Mouse (Mus musculus) thymus, adult 2 months (tissue): Measurements from ENCODE around the gene H2-M10.6. TPM values are rescaled to one million over a fixed set of nuclear protein-coding genes. Genes with fewer than 3 reads are reported as not detected.

Source experiments
- DNase-seq: peaks from one replicate; pipeline ENCODE4 v3.0.0; 2021
- H3K27ac ChIP-seq: fragments of 200-500 bp; 2 replicates; pipeline ENCODE4 v1.5.1; 2012; ENCODE audit warnings: low read length, control low read depth; ENCODE audit not compliant: control insufficient read depth, insufficient read depth
- H3K27me3 ChIP-seq: fragments of 200-500 bp; 2 replicates; pipeline ENCODE4 v1.6.1; 2012; ENCODE audit warnings: mild to moderate bottlenecking, low read length, moderate library complexity, mixed read lengths; ENCODE audit not compliant: control insufficient read depth, insufficient read depth
- H3K36me3 ChIP-seq: fragments of 200-500 bp; 2 replicates; pipeline ENCODE4 v1.6.1; 2012; ENCODE audit warnings: mild to moderate bottlenecking, low read length, moderate library complexity; ENCODE audit not compliant: control insufficient read depth, insufficient read depth
- H3K4me1 ChIP-seq: fragments of 200-500 bp; replicated peaks from 2 replicates; pipeline ENCODE4 v1.6.1; 2012; ENCODE audit warnings: low read length; ENCODE audit not compliant: control insufficient read depth, insufficient read depth
- H3K4me3 ChIP-seq: fragments of 200-500 bp; 2 replicates; pipeline ENCODE4 v1.5.1; 2012; ENCODE audit warnings: mild to moderate bottlenecking, low read length, control low read depth, moderate library complexity; ENCODE audit not compliant: control insufficient read depth, insufficient read depth
- CTCF ChIP-seq: fragments of 200-500 bp; IDR thresholded peaks from 2 replicates; pipeline ENCODE4 v1.5.1; 2012; ENCODE audit warnings: mild to moderate bottlenecking, control low read depth, low read length, moderate library complexity, borderline replicate concordance; ENCODE audit not compliant: control insufficient read depth, poor library complexity, insufficient read depth; ENCODE audit errors: extremely low read depth
- POLR2A ChIP-seq: fragments of 200-500 bp; IDR thresholded peaks from 2 replicates; pipeline ENCODE4 v1.6.1; 2012; ENCODE audit warnings: mild to moderate bottlenecking, low read length, control low read depth, moderate library complexity; ENCODE audit not compliant: control insufficient read depth, poor library complexity, insufficient read depth; ENCODE audit errors: extremely low read depth
- WGBS: fragments of 180-500 bp; shearing (Covaris S2); methylation state at CpG from one replicate; pipeline ENCODE4 v1.1.7; 2018; 5-methylcytosine and 5-hydroxymethylcytosine counted together
- polyA plus RNA-seq: library from polyadenylated mRNA; depleted of rRNA; stranded (reverse); fragments of >200 nt; gene quantifications from 2 replicates; pipeline ENCODE4 v1.2.3, GENCODE M21; 2012; rRNA removed

The H2-M10.6 gene
- polyA plus RNA-seq, 1 experiment = not detected

DNA sequence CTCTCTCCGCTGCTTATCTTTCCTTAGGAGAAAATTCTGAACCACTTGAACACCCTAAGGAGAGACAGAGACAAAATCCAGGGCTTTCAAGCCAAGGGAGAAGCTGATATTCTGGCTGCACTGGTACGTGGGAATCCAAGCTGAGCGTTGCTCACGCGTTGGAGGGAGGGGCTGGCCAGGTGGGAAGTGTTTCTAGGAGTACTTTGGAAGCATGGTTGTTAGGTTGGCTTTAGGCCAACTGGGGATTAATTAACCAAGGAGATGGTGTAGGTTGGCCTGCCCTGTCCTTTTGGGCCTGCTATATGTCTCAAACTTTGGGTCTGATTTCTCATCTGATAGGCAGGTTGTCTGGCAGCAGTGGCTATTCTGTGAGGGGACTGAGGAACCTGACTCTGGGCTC is 39.2 kb downstream of the H2-M10.6 start:
- Histone ChIP-seq H3K27ac (no peak overlapping the region), H3K36me3 (no peaks in the 10 kb centered on the region), H3K27me3 (no peaks in the 10 kb centered on the region), H3K4me3 (no peak overlapping the region), H3K4me1 (no peaks in the 10 kb centered on the region)
- TF ChIP-seq CTCF (no peak), POLR2A (no peak)
- no peak for DNase-seq
- 95% methylated on average over 5 of the region's 5 CpGs for WGBS

DNA sequence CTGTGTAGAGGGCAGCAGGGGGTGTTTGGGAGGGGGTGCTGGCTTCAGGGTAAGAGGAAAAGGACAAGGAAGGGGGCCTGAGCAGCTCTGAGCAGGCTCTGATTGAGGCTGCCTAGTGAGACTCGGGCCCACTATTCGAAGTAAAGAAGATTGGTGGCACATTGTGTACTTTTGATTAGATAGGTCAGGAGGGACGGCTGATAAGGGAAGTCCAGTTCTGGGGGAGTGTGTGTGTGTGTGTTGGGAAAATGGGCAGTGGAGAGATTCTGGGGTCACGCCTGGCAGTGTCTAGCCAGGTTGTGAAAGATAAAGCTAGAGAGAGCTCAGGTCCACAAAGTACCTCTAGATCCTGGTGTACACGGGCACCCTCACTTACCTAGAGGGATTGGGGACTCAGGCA is 39.7 kb downstream of the H2-M10.6 start:
- H3K36me3 ChIP-seq = no peaks in the 10 kb centered on the region
- no peak for TF ChIP-seq POLR2A
- no peak for TF ChIP-seq CTCF

DNA sequence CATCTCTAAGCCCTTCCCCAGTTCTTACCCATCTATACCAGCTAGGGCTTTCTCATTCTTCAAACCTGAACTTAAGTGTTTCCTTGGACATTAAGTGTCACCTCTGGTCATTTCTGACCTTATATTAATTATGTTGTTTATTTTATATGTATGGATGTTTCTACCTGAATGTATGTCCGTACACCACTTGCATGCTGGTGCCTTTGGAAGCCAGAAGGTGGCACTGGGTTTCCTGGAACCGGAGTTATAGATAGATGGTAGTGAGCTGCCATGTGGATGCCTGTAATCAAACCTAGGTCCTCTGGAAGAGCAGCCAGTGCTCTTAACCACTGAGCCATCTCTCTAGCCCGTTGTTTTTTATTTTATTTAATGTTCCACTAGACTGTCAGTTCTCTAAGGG is 43.5 kb downstream of the H2-M10.6 start:
- Histone ChIP-seq H3K36me3 (no peaks in the 10 kb centered on the region), H3K27ac (no peak overlapping the region), H3K4me1 (no peaks in the 10 kb centered on the region), H3K4me3 (no peak overlapping the region), H3K27me3 (no peaks in the 10 kb centered on the region)
- DNase-seq = no peak
- WGBS = 97% methylated on average over 3 of the region's 3 CpGs
- TF ChIP-seq CTCF (no peak), POLR2A (no peak)

More for the DNA sequence above, 39.7 kb downstream of the H2-M10.6 start:
- 88% methylated on average over 5 of the region's 5 CpGs for WGBS
- Histone ChIP-seq H3K4me3 (no peak overlapping the region), H3K4me1 (no peaks in the 10 kb centered on the region), H3K27ac (no peak overlapping the region), H3K27me3 (no peaks in the 10 kb centered on the region)
- DNase-seq = no peak

DNA sequence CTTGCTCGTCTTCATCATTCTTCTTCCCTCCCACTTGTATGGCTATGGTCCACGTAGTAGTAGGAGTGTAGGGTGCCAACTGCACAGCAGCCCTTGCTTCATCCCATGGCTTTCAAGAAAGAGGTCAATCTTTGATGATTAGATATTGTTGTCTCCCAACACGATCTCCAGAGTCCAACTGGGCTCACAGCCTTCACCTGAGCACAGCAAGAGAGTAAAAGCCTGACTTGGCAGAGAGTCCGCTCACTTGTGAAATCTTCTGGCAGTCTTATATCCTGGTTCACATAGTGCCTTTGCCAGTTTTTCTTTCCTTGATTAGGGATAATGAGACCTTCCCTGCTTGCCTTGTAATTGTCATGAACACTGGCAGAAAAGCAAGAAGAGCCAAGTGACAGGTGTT is 44.3 kb downstream of the H2-M10.6 start:
- Histone ChIP-seq H3K36me3 (no peaks in the 10 kb centered on the region), H3K4me3 (no peak overlapping the region), H3K27me3 (no peaks in the 10 kb centered on the region), H3K27ac (no peak overlapping the region), H3K4me1 (no peaks in the 10 kb centered on the region)
- no peak for TF ChIP-seq CTCF
- no peak for TF ChIP-seq POLR2A
- no peak for DNase-seq
- 98% methylated on average over 4 of the region's 4 CpGs for WGBS

DNA sequence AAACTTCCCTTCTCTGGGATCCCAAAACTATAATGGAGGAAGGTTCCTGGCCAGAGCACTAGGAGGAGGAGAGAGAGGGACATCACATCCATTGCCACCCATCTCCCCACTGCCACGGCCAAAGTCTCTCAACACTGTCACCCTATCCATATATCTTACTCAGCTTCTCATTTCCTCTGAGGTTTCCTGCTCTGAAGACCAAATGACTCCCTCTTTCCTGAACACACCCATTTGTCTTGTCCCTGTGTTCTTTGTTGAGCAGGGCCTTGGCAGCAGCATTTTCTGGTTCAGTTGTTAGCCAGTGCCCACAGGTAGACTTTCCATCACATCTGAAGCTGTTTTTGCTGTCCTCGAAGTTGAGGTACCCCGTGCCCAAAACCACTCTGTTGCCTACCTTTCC is 46.2 kb downstream of the H2-M10.6 start:
- no peak overlapping the region for H3K4me3 ChIP-seq
- no peaks in the 10 kb centered on the region for H3K27me3 ChIP-seq
- no peaks in the 10 kb centered on the region for H3K4me1 ChIP-seq
- 65% methylated on average over 3 of the region's 3 CpGs for WGBS
- H3K36me3 ChIP-seq = no peaks in the 10 kb centered on the region
- no peak overlapping the region for H3K27ac ChIP-seq
- no peak for DNase-seq
- TF ChIP-seq CTCF (no peak), POLR2A (no peak)

DNA sequence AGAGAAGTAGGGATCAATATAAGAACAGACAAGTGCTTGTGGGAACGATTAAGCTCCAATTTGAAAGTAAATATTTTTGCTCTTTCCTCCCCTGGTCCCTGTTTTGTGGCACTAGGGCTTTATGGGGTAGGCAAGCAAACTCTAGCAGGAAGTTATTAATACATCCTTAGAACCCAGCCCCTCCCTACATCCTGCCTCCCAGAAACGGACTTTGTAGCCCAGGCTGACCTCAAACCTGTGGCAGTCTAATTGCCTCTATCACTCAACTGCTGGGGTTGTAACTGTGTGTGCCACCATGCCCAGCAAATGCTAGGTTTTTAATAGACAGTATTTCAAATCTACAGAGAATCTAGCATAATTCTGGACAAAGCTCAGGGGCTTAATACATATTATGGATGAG is 49.7 kb downstream of the H2-M10.6 start:
- H3K4me1 ChIP-seq = no peaks in the 10 kb centered on the region
- DNase-seq = no peak
- WGBS = 23% methylated on average over 2 of the region's 2 CpGs
- H3K27ac ChIP-seq = no peak overlapping the region
- peaks cover 3% of the 10 kb centered on the region; the same call in 1 of the 2 replicates for H3K27me3 ChIP-seq
- no peaks in the 10 kb centered on the region for H3K36me3 ChIP-seq
- TF ChIP-seq POLR2A = no peak
- TF ChIP-seq CTCF = no peak
- no peak overlapping the region for H3K4me3 ChIP-seq

Other genes with a start within 250 kb of the H2-M10.6 start
- gene H2-M9, start 169.5 kb upstream of the H2-M10.6 start, polyA plus RNA-seq = not detected in 2 replicates
- 0.16 TPM in 1 of 2 replicates, not detected in the other for gene H2-M1, start 140.0 kb upstream of the H2-M10.6 start, polyA plus RNA-seq
- gene H2-M10.5, start 39.3 kb upstream of the H2-M10.6 start, polyA plus RNA-seq = 0.16 and 0.32 TPM in 2 replicates
- gene Trim26, start 25.0 kb downstream of the H2-M10.6 start, polyA plus RNA-seq = 32.0 and 39.9 TPM in 2 replicates
- 0.13 and 0.30 TPM in 2 replicates for gene Trim15, start 55.0 kb downstream of the H2-M10.6 start, polyA plus RNA-seq
- 0.09 TPM in 1 of 2 replicates, not detected in the other for gene Trim10, start 57.4 kb downstream of the H2-M10.6 start, polyA plus RNA-seq
- 0.38 and 0.71 TPM in 2 replicates for gene Trim40, start 78.0 kb downstream of the H2-M10.6 start, polyA plus RNA-seq
- gene Trim31, start 85.9 kb downstream of the H2-M10.6 start, polyA plus RNA-seq = 0.31 and 0.38 TPM in 2 replicates
- gene Rnf39, start 130.7 kb downstream of the H2-M10.6 start, polyA plus RNA-seq = 3.8 and 4.2 TPM in 2 replicates
- 61.5 and 82.3 TPM in 2 replicates for gene Ppp1r11, start 139.6 kb downstream of the H2-M10.6 start, polyA plus RNA-seq
- 54.1 and 58.7 TPM in 2 replicates for gene Znrd1, start 146.4 kb downstream of the H2-M10.6 start, polyA plus RNA-seq
- gene Znrd1as, start 146.4 kb downstream of the H2-M10.6 start, polyA plus RNA-seq = 0.85 and 1.0 TPM in 2 replicates
- not detected in 2 replicates for gene 2410137M14Rik, start 169.1 kb downstream of the H2-M10.6 start, polyA plus RNA-seq
- 0.32 and 0.34 TPM in 2 replicates for gene H2-M5, start 177.4 kb downstream of the H2-M10.6 start, polyA plus RNA-seq
- 0.94 and 1.1 TPM in 2 replicates for gene Zfp57, start 189.0 kb downstream of the H2-M10.6 start, polyA plus RNA-seq
- gene Mog, start 211.2 kb downstream of the H2-M10.6 start, polyA plus RNA-seq = not detected in 2 replicates
- 124 and 135 TPM in 2 replicates for gene Gabbr1, start 233.8 kb downstream of the H2-M10.6 start, polyA plus RNA-seq